Mouse (Mus musculus): ENCODE data around the gene Pmfbp1.

DNA sequence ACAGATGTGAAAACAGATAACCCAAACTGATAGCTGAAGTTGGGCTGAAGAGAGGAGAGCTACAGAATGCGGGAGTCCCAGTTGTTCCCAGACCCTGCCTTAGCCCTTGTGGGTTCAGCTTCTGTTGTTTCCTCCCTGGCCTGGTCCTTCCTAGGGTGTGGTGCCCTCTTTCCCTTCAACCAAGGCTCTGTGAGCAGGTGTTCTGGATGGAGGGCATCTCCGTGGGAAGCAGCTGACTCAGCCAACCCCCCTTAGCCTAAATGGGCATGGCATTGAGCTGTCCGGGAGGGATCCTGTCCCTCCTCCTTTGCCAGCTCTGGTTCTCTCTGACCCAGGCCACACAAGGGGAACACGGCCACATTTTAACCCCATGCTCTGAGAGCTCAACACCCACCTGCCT, 82.5 kb downstream of the Pmfbp1 start:
- no peak for TF ChIP-seq GATA1 (IDR thresholded peaks at IDR 0.05; ENCODE audit: borderline replicate concordance, low read length)
- TF ChIP-seq FLI1 (IDR thresholded peaks at IDR 0.05; ENCODE audit: low read length): no peak

Data from megakaryocyte, embryonic 14.5 days (primary cell).